ENCODE assay signal across 20 mouse cellular contexts in genomic region chr9:111386569-111386968, GRCm38 (mm10). TPM values are rescaled to one million over a fixed set of nuclear protein-coding genes. Genes with fewer than 3 reads are reported as not detected.
DNase-seq lines count a peak whose midpoint lies in the region; ATAC-seq and TF ChIP-seq lines count a peak whose summit lies in the region.
"Had no signal": no experiment of that assay in that cellular context is flagged by ENCODE, and none has a peak within 500 bp of the region (broad histone marks: within the 10 kb centered on the region; RNA-seq: fewer than 3 reads in every experiment).

No protein-coding gene starts in this region.

- no peaks in the 10 kb centered on the region for H3K36me3 ChIP-seq in heart, adult 2 months (ENCODE audit: control insufficient read depth, insufficient read depth, low read length)
- no peaks in the 10 kb centered on the region for H3K36me3 ChIP-seq in kidney, postnatal 0 days (ENCODE audit: insufficient read depth, low read length)
- peaks cover 4% of the 10 kb centered on the region; the same call in 1 of the 2 replicates for H3K36me3 ChIP-seq in midbrain, embryonic 16.5 days (ENCODE audit: control insufficient read depth, insufficient read depth, low read length)
- H3K36me3 ChIP-seq: limb, embryonic 13.5 days had no signal

- WGBS in heart, adult 2 months: 55% methylated on average over 2 of the region's 2 CpGs
- WGBS in kidney, postnatal 0 days: 55% methylated on average over 2 of the region's 2 CpGs
- WGBS in midbrain, embryonic 16.5 days: 79% methylated on average over 2 of the region's 2 CpGs

- no peak for TF ChIP-seq EP300 in heart, adult 2 months (IDR thresholded peaks at IDR 0.05; ENCODE audit: insufficient read depth, low read depth, low read length)

- peak; percentile 50 for DNase-seq in heart, adult 11 months
- DNase-seq in heart, adult 2 months: no peak
- peak; percentile 38 for DNase-seq in testis, postnatal 10 days (ENCODE audit: low spot score)
- no peak for DNase-seq in testis, postnatal 14 days (ENCODE audit: low spot score)
- peak; percentile 24 for DNase-seq in kidney, postnatal 0 days (ENCODE audit: low spot score)
- DNase-seq in frontal cortex, adult 2 months (ENCODE audit: extremely low spot score in 1 of 2, low spot score in 1 of 2): no peak
- DNase-seq in ovary, postnatal 10 days (ENCODE audit: low spot score): no peak
- DNase-seq: adrenal gland, adult 8-10 months; cerebellum, adult 18-20 months; heart, postnatal 36 days; right cerebral cortex, adult 18-20 months had no signal

- H3K9ac ChIP-seq in heart, adult 2 months (ENCODE audit: low read depth, low read length): no peak overlapping the region
- no peak overlapping the region for H3K9ac ChIP-seq in kidney, postnatal 0 days (ENCODE audit: low read depth, low read length)
- no peak overlapping the region for H3K9ac ChIP-seq in midbrain, embryonic 16.5 days (ENCODE audit: low read depth, low read length)
- H3K9ac ChIP-seq: limb, embryonic 13.5 days had no signal

- H3K27me3 ChIP-seq in heart, adult 2 months (ENCODE audit: control insufficient read depth, insufficient read depth, low read length): no peaks in the 10 kb centered on the region
- H3K27me3 ChIP-seq in kidney, postnatal 0 days (ENCODE audit: insufficient read depth, low read length): no peaks in the 10 kb centered on the region
- no peaks in the 10 kb centered on the region for H3K27me3 ChIP-seq in midbrain, embryonic 16.5 days (ENCODE audit: control insufficient read depth, insufficient read depth, low read depth, low read length)
- H3K27me3 ChIP-seq: limb, embryonic 13.5 days had no signal

- no peak for TF ChIP-seq POLR2A in heart, adult 2 months (IDR thresholded peaks at IDR 0.05; ENCODE audit: insufficient read depth, low read depth, low read length)

- H3K79me2 ChIP-seq in heart, adult 2 months (replicated peaks; ENCODE audit: control insufficient read depth, insufficient read depth, low read length): no peaks in the 10 kb centered on the region

- no peak overlapping the region for H3K4me2 ChIP-seq in kidney, postnatal 0 days (ENCODE audit: low read length)
- no peak overlapping the region for H3K4me2 ChIP-seq in midbrain, embryonic 16.5 days (ENCODE audit: low read length)
- H3K4me2 ChIP-seq: heart, embryonic 11.5 days; limb, embryonic 13.5 days; midbrain, embryonic 11.5 days had no signal

- peak; percentile 86; the same call in 1 of the 2 replicates for ATAC-seq in kidney, postnatal 0 days (replicated peaks; ENCODE audit: low FRiP score, low read depth)
- ATAC-seq in midbrain, embryonic 16.5 days: no peak
- ATAC-seq: forebrain, embryonic 14.5 days; hindbrain, postnatal 0 days had no signal

- intact Hi-C loops in heart, adult 2 months (cut with DNase I): no loop called here

- no peak for TF ChIP-seq CTCF in heart, adult 2 months (IDR thresholded peaks at IDR 0.05)
- no peak for TF ChIP-seq CTCF in kidney, postnatal 0 days (IDR thresholded peaks at IDR 0.05; ENCODE audit: low read depth)

- H3K4me3 ChIP-seq in heart, adult 2 months: no peak overlapping the region
- H3K4me3 ChIP-seq in kidney, postnatal 0 days (replicated peaks; ENCODE audit: low read depth, low read length): no peak overlapping the region
- no peak overlapping the region for H3K4me3 ChIP-seq in midbrain, embryonic 16.5 days (ENCODE audit: low read depth, low read length)
- H3K4me3 ChIP-seq: layer of hippocampus, adult 2 months; limb, embryonic 13.5 days; myocyte had no signal

- H3K4me1 ChIP-seq in heart, adult 2 months (ENCODE audit: control insufficient read depth, insufficient read depth, low read length): no peaks in the 10 kb centered on the region
- H3K4me1 ChIP-seq in kidney, postnatal 0 days (replicated peaks; ENCODE audit: insufficient read depth, low read length): no peaks in the 10 kb centered on the region
- H3K4me1 ChIP-seq in midbrain, embryonic 16.5 days (ENCODE audit: control insufficient read depth, insufficient read depth, low read length): peaks cover 17% of the 10 kb centered on the region

- no peaks in the 10 kb centered on the region for H3K9me3 ChIP-seq in kidney, postnatal 0 days (replicated peaks; ENCODE audit: low read length)
- H3K9me3 ChIP-seq in midbrain, embryonic 16.5 days (replicated peaks; ENCODE audit: control insufficient read depth, low read length, poor library complexity, severe bottlenecking): no peaks in the 10 kb centered on the region
- H3K9me3 ChIP-seq: limb, embryonic 13.5 days had no signal

- no peak overlapping the region for H3K27ac ChIP-seq in heart, adult 2 months
- peak overlapping the region; percentile 40; the same call in 1 of the 2 replicates for H3K27ac ChIP-seq in kidney, postnatal 0 days
- H3K27ac ChIP-seq in midbrain, embryonic 16.5 days (ENCODE audit: low read length): no peak overlapping the region
- H3K27ac ChIP-seq: hindbrain, postnatal 0 days; layer of hippocampus, adult 2 months; limb, embryonic 13.5 days had no signal

RNA-seq across cellular contexts. Expression of gene Dclk3, which starts 52.3 kb away (rescaled TPM):
- total RNA-seq in heart, adult 2 months (2021): under 1 TPM; 0.23 to 0.39 TPM
- polyA plus RNA-seq in heart, adult 2 months (2012; rRNA removed): 0.33 and 0.44 TPM in 2 replicates
- polyA plus RNA-seq in kidney, postnatal 0 days (2015; fragmentation: Nextera tagmentation; extraction: Ambion mirVana): 8.6 and 9.0 TPM in 2 replicates
- polyA plus RNA-seq in frontal cortex, adult 2 months (2012; rRNA removed): 21.5 and 23.8 TPM in 2 replicates
- polyA plus RNA-seq in midbrain, embryonic 16.5 days (2015; fragmentation: Nextera tagmentation; extraction: Ambion mirVana): 7.0 and 7.5 TPM in 2 replicates
- total RNA-seq: neutrophil, adult 5-6 weeks had no signal
- polyA plus RNA-seq: myocyte had no signal

Comparison
In these comparisons a context has a peak if more than half of its experiments do, and no peak if none do; other contexts are left out.
1. DNase-seq: peak in heart, adult 11 months (single experiment), testis, postnatal 10 days (single experiment) and kidney, postnatal 0 days (single experiment); none in heart, adult 2 months (0 of 2), testis, postnatal 14 days (single experiment), frontal cortex, adult 2 months (0 of 2) and ovary, postnatal 10 days (single experiment).